Mouse (Mus musculus): ENCODE data around the gene Gm32742.
"Not testable (repeated sequence)": the region's sequence is repeated elsewhere in the genome, so short reads cannot be mapped to it uniquely, and the experiment has no call there.

The Gm32742 gene

DNA sequence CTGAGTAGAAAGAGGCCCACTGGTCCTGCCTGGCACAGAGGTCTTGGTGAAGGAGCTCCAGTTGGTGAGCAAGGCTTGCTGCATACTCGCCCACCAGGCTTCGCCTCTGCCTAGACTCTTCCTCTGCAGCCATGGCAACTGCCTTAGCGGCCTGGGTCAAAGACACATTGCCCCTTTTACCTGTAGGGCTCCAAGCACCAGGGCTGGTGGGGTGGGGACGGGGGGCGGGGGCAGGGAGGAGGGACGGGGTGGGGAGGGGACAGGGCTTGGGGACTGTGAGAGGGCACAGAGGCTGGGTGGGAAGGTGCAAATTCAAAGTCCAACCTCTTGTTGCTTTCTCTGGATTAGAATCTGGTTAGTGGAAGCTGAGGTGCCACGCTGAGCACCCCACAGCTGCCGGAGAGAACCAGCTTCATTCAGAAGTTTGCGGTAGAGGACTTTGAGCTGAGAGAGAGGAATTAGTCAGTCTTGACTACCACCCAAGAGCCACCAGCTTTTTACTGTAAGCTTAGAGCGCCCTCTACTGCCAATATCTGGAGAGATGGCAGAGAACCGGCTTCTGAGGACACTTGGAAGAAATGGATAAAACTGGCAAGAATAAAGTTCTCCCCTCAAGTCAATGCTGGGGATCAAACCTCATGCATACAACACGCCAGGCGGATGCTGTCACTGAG, 13.1 kb downstream of the Gm32742 start:
- in situ Hi-C loops (cut with MboI): loop anchor here (25.0 kb wide), 1 partner anchor 760 kb away; no protein-coding TSS in a partner anchor

- in situ Hi-C loops (cut with MboI): no loop called here
These were observed 18.0 kb downstream of the Gm32742 start for GRCm38 (mm10) chr9:51147294-51147693.

- in situ Hi-C loops (cut with MboI): no loop called here
These were observed 18.8 kb downstream of the Gm32742 start for GRCm38 (mm10) chr9:51146496-51146895.

GRCm38 (mm10) chr9:51144218-51144617, 21.1 kb downstream of the Gm32742 start:
- in situ Hi-C loops (cut with MboI): no loop called here

DNA sequence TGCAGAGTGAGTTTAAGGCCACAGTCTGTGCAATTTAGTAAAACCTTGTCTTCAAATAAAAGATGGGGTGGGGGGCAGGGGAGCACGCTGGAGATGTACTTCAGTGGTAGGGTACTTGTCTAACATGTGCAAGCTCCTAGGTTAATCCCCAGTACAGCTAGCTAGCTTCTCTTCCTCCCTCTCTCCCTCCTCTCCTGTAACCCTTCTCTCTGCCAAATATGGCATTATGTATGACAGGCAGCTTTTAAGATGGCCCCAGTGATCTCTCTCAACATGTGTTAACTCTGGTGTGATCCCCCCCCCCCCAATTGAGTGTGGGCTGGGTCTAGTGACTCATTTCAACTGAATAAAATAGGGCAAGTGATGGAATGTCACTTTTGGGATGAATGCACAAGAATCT, 21.9 kb downstream of the Gm32742 start:
- in situ Hi-C loops (cut with MboI): no loop called here

DNA sequence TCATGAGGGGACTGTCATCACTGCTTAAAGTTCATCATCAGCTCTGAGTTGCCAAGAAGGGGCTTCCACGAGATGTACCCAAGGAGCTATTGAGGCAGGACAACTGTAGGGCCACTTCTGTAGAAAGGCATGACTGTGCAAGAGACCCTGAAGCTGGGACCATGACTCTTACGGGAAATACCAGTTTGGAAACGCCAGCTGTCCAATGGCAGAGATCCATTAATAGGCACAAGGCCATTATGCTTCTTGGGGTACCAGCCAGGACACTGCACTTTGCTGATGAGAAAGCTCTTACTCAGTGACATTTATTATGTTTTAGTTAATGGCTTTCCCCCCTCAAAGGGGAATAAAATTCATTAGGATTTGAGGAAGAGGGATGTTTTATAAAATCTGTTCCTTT, 24.6 kb downstream of the Gm32742 start:
- in situ Hi-C loops (cut with MboI): no loop called here

GRCm38 (mm10) chr9:51139401-51139800, 25.9 kb downstream of the Gm32742 start:
- in situ Hi-C loops (cut with MboI): not testable (repeated sequence)

DNA sequence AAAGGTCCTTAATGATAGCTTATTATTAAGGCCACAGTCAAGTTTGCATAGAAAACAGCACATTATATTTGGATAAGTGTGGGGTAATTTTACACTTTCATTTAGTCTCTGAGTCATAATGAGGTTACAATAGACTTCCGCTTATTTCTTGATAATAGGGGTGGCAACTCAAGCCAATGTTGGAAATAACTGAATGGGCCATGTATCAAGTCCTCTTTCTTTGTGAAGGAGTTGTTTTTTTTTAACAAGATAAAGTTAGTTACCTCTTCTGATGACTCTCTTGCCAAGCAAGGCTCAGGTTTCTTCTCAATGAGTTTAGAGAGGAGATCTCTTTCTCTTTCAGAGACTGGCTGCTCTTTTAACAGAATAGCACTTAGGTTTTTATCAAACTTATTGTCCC, 27.0 kb downstream of the Gm32742 start:
- in situ Hi-C loops (cut with MboI): no loop called here

DNA sequence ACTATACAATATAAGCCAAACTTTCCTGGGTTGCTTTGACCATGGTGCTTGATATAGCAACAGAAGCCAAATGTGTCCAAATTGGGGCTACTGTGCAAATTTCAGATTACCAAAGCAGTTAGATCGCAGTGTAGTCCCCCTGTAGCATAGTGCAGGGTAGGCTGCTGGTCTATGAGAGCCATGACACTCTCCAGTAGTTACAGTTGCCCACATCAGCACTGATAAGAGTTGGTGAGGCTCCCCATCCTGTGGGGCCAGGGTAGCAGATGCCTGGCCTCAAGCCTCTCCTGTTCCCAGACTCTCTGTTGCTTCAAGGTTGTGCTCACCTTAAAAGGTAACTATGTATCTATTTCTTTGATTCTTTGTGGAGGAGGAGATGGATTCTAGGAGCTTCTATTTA, 27.5 kb downstream of the Gm32742 start:
- in situ Hi-C loops (cut with MboI): no loop called here

- in situ Hi-C loops (cut with MboI): no loop called here
These were observed 27.9 kb downstream of the Gm32742 start for GRCm38 (mm10) chr9:51137432-51137831.

DNA sequence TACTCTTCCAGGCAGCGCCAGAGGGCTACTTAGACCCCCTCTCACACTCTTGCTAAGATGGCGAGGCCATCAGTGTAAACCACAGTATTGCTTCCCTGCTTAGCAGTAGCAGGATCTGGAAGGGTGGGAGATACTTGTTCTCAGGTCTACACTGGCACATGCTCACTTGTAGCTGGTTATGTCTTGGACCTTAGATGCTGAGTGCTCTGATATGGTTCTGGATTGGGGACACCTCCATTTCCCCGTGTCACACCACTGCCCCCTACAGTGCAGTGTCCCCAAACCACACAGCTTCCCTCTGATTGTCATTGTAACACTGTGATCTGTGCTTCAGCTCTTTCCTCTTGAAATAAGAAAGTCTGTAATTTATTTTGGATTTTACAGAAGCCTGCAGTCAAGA, 28.3 kb downstream of the Gm32742 start:
- in situ Hi-C loops (cut with MboI): no loop called here

DNA sequence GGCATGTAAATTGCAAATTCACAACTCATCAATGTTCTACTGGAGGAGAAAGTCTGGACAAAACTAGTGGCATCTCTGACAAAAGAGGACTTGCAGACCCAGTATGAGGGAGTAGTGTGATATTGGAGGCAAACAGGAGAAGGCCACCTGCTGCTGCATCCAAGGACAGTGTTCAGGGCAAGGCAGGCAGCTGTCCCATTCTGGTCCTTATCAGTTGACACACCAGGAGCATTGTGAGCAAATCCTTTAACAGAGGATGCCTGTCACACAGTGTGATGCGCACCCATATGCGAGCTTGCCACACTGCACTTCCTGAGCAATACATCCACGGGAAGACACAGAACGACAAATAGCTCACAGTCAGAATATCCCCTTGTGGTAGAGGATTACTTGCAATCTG, 50.5 kb downstream of the Gm32742 start:
- in situ Hi-C loops (cut with MboI): no loop called here

DNA sequence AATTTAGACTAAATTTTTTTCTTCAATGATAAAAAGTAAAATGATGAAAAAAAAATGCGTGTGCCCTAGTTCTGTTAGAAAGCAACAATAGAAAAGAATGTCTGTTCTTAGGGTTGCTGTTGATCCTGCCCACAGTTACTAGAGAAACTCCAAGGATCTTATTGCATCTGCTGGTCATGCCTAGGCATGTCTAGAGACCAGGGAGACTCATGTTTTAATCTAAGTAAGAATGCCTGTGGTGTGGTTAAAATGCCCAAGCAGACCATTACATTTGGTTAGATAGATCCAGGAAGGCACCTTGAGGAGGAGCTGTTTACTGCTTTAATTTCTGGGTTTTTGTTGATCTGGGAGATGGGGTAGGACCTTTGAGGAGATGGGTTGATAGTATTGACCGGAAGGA, 59.6 kb downstream of the Gm32742 start:
- in situ Hi-C loops (cut with MboI): no loop called here

DNA sequence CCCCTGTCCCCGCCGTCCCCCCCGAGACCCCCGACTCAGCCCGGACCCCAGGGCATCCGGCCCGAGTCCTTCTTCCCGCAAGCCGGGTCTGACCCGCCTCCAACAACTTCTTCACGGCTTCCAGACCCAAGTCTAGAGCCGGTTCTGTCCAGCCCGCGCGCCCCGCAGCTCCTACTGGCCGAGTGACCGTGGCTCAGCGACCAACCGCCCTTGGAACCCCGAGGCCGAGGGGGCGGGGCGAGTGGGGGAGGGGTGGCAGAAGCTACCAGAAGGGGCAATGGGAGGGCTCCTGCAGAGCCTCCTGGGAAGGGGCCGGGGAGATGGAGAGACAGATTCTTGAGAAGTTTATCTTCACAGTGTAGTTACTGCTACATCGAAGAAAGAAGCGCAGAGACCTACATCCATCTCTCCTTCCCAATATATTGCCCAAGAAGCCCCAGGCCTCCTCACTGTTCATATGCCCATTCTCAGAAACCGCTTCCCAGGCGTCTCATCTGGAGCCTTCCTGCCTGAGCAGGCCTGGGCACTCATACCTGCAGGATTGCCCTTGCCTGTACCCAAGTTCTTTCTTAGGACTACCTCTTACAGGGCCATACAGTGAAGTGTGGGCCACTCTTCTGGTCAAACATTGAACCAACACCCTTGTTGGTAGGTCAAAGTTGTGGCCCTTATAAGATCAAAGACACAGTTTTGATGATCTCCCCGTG, 61.4 kb downstream of the Gm32742 start:
- in situ Hi-C loops (cut with MboI): no loop called here

DNA sequence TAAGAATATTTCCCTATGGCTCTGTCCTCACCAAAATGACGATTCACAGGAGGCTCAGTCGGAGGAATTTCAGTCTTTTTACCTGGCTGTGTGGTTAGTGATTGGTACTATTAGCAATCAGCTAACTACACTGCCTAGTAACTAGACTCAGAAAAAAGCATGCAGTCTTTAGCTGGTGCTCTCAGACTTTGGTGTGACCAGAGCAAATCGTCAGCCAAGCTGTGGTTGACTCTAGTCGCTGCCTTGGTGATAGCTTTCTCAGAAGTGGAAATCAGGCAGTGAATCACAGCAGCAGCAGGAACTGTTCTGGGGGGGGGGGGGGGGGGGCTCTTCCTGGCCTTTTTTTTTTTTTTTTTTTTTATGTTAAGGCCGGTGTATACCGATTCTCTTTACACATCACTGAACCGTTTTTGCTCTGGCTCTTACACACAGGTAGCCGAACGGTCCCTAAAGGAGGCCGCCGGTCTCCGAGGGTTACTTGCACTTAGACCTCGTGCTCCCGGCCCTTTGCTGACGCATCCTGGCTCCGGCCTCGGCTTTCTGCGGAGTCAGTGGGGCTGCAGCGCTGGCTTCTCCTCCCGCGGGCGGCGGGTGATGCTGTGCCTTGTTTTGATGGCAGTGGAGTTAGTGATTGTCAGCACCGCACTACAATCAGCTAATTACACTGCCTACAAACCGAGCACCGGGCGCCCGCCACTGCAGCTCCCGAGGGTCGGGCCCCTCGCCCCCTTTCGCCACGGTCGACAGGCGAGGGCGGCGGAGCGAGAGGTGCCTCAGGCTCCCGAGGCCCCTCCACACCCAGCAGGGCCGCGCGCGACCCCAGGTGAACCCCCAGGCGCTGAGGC, 62.1 kb downstream of the Gm32742 start:
- in situ Hi-C loops (cut with MboI): no loop called here

- in situ Hi-C loops (cut with MboI): no loop called here
These were observed 63.4 kb downstream of the Gm32742 start, which contains the start of gene 4833427G06Rik for GRCm38 (mm10) chr9:51101756-51102425. 4833427G06Rik (minus strand) TSS chr9:51102078.

- in situ Hi-C loops (cut with MboI): no loop called here
These were observed 69.0 kb downstream of the Gm32742 start for GRCm38 (mm10) chr9:51096306-51096705.

DNA sequence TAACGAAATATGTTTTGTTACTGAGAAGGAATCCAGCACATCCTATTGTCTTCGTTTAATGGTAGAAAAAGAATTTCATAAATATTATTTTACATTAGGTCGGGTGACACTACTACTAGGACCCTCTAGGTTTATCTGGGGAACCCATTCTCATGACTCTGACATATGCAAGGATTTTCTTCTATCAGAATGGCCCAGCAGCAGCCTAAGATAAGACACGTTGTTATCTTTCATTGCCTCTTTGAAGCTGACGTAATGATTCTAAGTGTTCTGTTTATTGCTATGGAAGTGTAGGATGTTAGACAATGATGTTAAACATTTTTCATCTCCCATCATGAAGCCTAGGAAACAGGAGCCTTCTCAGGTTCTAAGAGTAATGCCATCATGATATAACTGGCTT, 71.6 kb downstream of the Gm32742 start:
- in situ Hi-C loops (cut with MboI): no loop called here

- in situ Hi-C loops (cut with MboI): no loop called here
These were observed 83.7 kb downstream of the Gm32742 start for GRCm38 (mm10) chr9:51081614-51082013.

Data from mature B cell (primary cell).